Mouse (Mus musculus): ENCODE data around the gene A930033H14Rik. TPM values are rescaled to one million over a fixed set of nuclear protein-coding genes. Genes with fewer than 3 reads are reported as not detected.

A930033H14Rik gene
- polyA plus RNA-seq, 1 experiment = 1.9 TPM

- H3K79me2 ChIP-seq (ENCODE audit: control insufficient read depth, insufficient read depth) = peaks cover 15% of the 10 kb centered on the region
- no peaks in the 10 kb centered on the region for H3K27me3 ChIP-seq (ENCODE audit: control insufficient read depth, insufficient read depth, insufficient read length)
- H3K4me2 ChIP-seq (ENCODE audit: low read depth) = no peak overlapping the region
- H3ac ChIP-seq (ENCODE audit: control insufficient read depth, insufficient read length) = no peak overlapping the region
- no peak for TF ChIP-seq TCF3 (IDR thresholded peaks at IDR 0.05; ENCODE audit: insufficient read length, low read depth)
- no peak for TF ChIP-seq MAX (IDR thresholded peaks at IDR 0.05; ENCODE audit: low read depth)
- TF ChIP-seq E2F4 (IDR thresholded peaks at IDR 0.05; ENCODE audit: insufficient read depth) = no peak
- no peak for TF ChIP-seq POLR2AphosphoS2 (IDR thresholded peaks at IDR 0.05; ENCODE audit: insufficient read length, low read depth)
- TF ChIP-seq MYOD1 (IDR thresholded peaks at IDR 0.05; ENCODE audit: control insufficient read depth in 1 of 3, insufficient read length in 2 of 3, low read depth in 2 of 3) = no peak
- TF ChIP-seq POLR2A (IDR thresholded peaks at IDR 0.05; ENCODE audit: insufficient read length, low read depth) = no peak
- no peak for TF ChIP-seq SRF (IDR thresholded peaks at IDR 0.05; ENCODE audit: control insufficient read depth, insufficient read length, low read depth)
- no peak for TF ChIP-seq MYOG (IDR thresholded peaks at IDR 0.05; ENCODE audit: control insufficient read depth in 1 of 3, insufficient read depth in 1 of 3, insufficient read length in 2 of 3, low read depth in 2 of 3)
- no peak for TF ChIP-seq REST (IDR thresholded peaks at IDR 0.05; ENCODE audit: insufficient read depth, insufficient read length)
- TF ChIP-seq TCF12 (IDR thresholded peaks at IDR 0.05; ENCODE audit: insufficient read depth, poor library complexity, severe bottlenecking) = no peak
- no peak for TF ChIP-seq USF1 (IDR thresholded peaks at IDR 0.05; ENCODE audit: low read depth)
- TF ChIP-seq CEBPB (IDR thresholded peaks at IDR 0.05; ENCODE audit: insufficient read depth, poor library complexity, severe bottlenecking) = no peak
- H3K36me3 ChIP-seq (ENCODE audit: control insufficient read depth, insufficient read depth) = no peaks in the 10 kb centered on the region
- H3K4me3 ChIP-seq = no peak overlapping the region
Measured at GRCm38 (mm10) chr10:69210006-69210405, 2.9 kb downstream of the A930033H14Rik start.

GRCm38 (mm10) chr10:69208705-69209104 lies 4.2 kb downstream of the A930033H14Rik start:
- Histone ChIP-seq H3K36me3 (ENCODE audit: control insufficient read depth, insufficient read depth) (no peaks in the 10 kb centered on the region), H3K27me3 (ENCODE audit: control insufficient read depth, insufficient read depth, insufficient read length) (no peaks in the 10 kb centered on the region), H3K79me2 (ENCODE audit: control insufficient read depth, insufficient read depth) (peaks cover 15% of the 10 kb centered on the region), H3ac (ENCODE audit: control insufficient read depth, insufficient read length) (no peak overlapping the region), H3K4me3 (no peak overlapping the region), H3K4me2 (ENCODE audit: low read depth) (no peak overlapping the region)
- no peak for TF ChIP-seq E2F4 (IDR thresholded peaks at IDR 0.05; ENCODE audit: insufficient read depth)
- TF ChIP-seq SRF (IDR thresholded peaks at IDR 0.05; ENCODE audit: control insufficient read depth, insufficient read length, low read depth) = no peak
- TF ChIP-seq POLR2AphosphoS2 (IDR thresholded peaks at IDR 0.05; ENCODE audit: insufficient read length, low read depth) = no peak
- TF ChIP-seq TCF3 (IDR thresholded peaks at IDR 0.05; ENCODE audit: insufficient read length, low read depth) = no peak
- TF ChIP-seq TCF12 (IDR thresholded peaks at IDR 0.05; ENCODE audit: insufficient read depth, poor library complexity, severe bottlenecking) = no peak
- no peak for TF ChIP-seq MYOG (IDR thresholded peaks at IDR 0.05; ENCODE audit: control insufficient read depth in 1 of 3, insufficient read depth in 1 of 3, insufficient read length in 2 of 3, low read depth in 2 of 3)
- TF ChIP-seq REST (IDR thresholded peaks at IDR 0.05; ENCODE audit: insufficient read depth, insufficient read length) = no peak
- no peak for TF ChIP-seq MAX (IDR thresholded peaks at IDR 0.05; ENCODE audit: low read depth)
- TF ChIP-seq MYOD1 (IDR thresholded peaks at IDR 0.05; ENCODE audit: control insufficient read depth in 1 of 3, insufficient read length in 2 of 3, low read depth in 2 of 3) = no peak
- TF ChIP-seq POLR2A (IDR thresholded peaks at IDR 0.05; ENCODE audit: insufficient read length, low read depth) = no peak
- TF ChIP-seq CEBPB (IDR thresholded peaks at IDR 0.05; ENCODE audit: insufficient read depth, poor library complexity, severe bottlenecking) = no peak
- no peak for TF ChIP-seq USF1 (IDR thresholded peaks at IDR 0.05; ENCODE audit: low read depth)

- H3K4me3 ChIP-seq = no peak overlapping the region
- H3ac ChIP-seq (ENCODE audit: control insufficient read depth, insufficient read length) = no peak overlapping the region
- peaks cover 15% of the 10 kb centered on the region for H3K79me2 ChIP-seq (ENCODE audit: control insufficient read depth, insufficient read depth)
- TF ChIP-seq REST (IDR thresholded peaks at IDR 0.05; ENCODE audit: insufficient read depth, insufficient read length) = no peak
- no peak for TF ChIP-seq E2F4 (IDR thresholded peaks at IDR 0.05; ENCODE audit: insufficient read depth)
- TF ChIP-seq POLR2AphosphoS2 (IDR thresholded peaks at IDR 0.05; ENCODE audit: insufficient read length, low read depth) = peak; percentile 85
- peak; percentile 94 to 98 (median 97) for TF ChIP-seq MYOD1 (IDR thresholded peaks at IDR 0.05; ENCODE audit: control insufficient read depth in 1 of 3, insufficient read length in 2 of 3, low read depth in 2 of 3)
- peak; percentile 89 to 98 (median 93) for TF ChIP-seq MYOG (IDR thresholded peaks at IDR 0.05; ENCODE audit: control insufficient read depth in 1 of 3, insufficient read depth in 1 of 3, insufficient read length in 2 of 3, low read depth in 2 of 3)
- TF ChIP-seq USF1 (IDR thresholded peaks at IDR 0.05; ENCODE audit: low read depth) = peak; percentile 51
- TF ChIP-seq TCF12 (IDR thresholded peaks at IDR 0.05; ENCODE audit: insufficient read depth, poor library complexity, severe bottlenecking) = peak; percentile 96
- no peak for TF ChIP-seq POLR2A (IDR thresholded peaks at IDR 0.05; ENCODE audit: insufficient read length, low read depth)
- TF ChIP-seq MAX (IDR thresholded peaks at IDR 0.05; ENCODE audit: low read depth) = no peak
- peak; percentile 93 for TF ChIP-seq TCF3 (IDR thresholded peaks at IDR 0.05; ENCODE audit: insufficient read length, low read depth)
- no peak for TF ChIP-seq SRF (IDR thresholded peaks at IDR 0.05; ENCODE audit: control insufficient read depth, insufficient read length, low read depth)
- TF ChIP-seq CEBPB (IDR thresholded peaks at IDR 0.05; ENCODE audit: insufficient read depth, poor library complexity, severe bottlenecking) = peak; percentile 53; the same call in 1 of the 2 replicates
- H3K27me3 ChIP-seq (ENCODE audit: control insufficient read depth, insufficient read depth, insufficient read length) = no peaks in the 10 kb centered on the region
- peak overlapping the region; percentile 64 for H3K4me2 ChIP-seq (ENCODE audit: low read depth)
- H3K36me3 ChIP-seq (ENCODE audit: control insufficient read depth, insufficient read depth) = no peaks in the 10 kb centered on the region
Measured at GRCm38 (mm10) chr10:69207981-69208630, 4.8 kb downstream of the A930033H14Rik start.

- no peaks in the 10 kb centered on the region for H3K27me3 ChIP-seq (ENCODE audit: control insufficient read depth, insufficient read depth, insufficient read length)
- TF ChIP-seq MYOG (IDR thresholded peaks at IDR 0.05; ENCODE audit: control insufficient read depth in 1 of 3, insufficient read depth in 1 of 3, insufficient read length in 2 of 3, low read depth in 2 of 3) = no peak
- no peak for TF ChIP-seq CEBPB (IDR thresholded peaks at IDR 0.05; ENCODE audit: insufficient read depth, poor library complexity, severe bottlenecking)
- no peak for TF ChIP-seq POLR2A (IDR thresholded peaks at IDR 0.05; ENCODE audit: insufficient read length, low read depth)
- TF ChIP-seq E2F4 (IDR thresholded peaks at IDR 0.05; ENCODE audit: insufficient read depth) = no peak
- TF ChIP-seq POLR2AphosphoS2 (IDR thresholded peaks at IDR 0.05; ENCODE audit: insufficient read length, low read depth) = no peak
- no peak for TF ChIP-seq USF1 (IDR thresholded peaks at IDR 0.05; ENCODE audit: low read depth)
- no peak for TF ChIP-seq MAX (IDR thresholded peaks at IDR 0.05; ENCODE audit: low read depth)
- TF ChIP-seq TCF12 (IDR thresholded peaks at IDR 0.05; ENCODE audit: insufficient read depth, poor library complexity, severe bottlenecking) = no peak
- TF ChIP-seq TCF3 (IDR thresholded peaks at IDR 0.05; ENCODE audit: insufficient read length, low read depth) = no peak
- TF ChIP-seq SRF (IDR thresholded peaks at IDR 0.05; ENCODE audit: control insufficient read depth, insufficient read length, low read depth) = no peak
- TF ChIP-seq REST (IDR thresholded peaks at IDR 0.05; ENCODE audit: insufficient read depth, insufficient read length) = no peak
- no peak for TF ChIP-seq MYOD1 (IDR thresholded peaks at IDR 0.05; ENCODE audit: control insufficient read depth in 1 of 3, insufficient read length in 2 of 3, low read depth in 2 of 3)
- no peak overlapping the region for H3ac ChIP-seq (ENCODE audit: control insufficient read depth, insufficient read length)
- no peaks in the 10 kb centered on the region for H3K36me3 ChIP-seq (ENCODE audit: control insufficient read depth, insufficient read depth)
- H3K79me2 ChIP-seq (ENCODE audit: control insufficient read depth, insufficient read depth) = peaks cover 15% of the 10 kb centered on the region
- H3K4me2 ChIP-seq (ENCODE audit: low read depth) = peak overlapping the region; percentile 64
- no peak overlapping the region for H3K4me3 ChIP-seq
Measured at GRCm38 (mm10) chr10:69207481-69207880, 5.4 kb downstream of the A930033H14Rik start.

All from myocyte (in vitro differentiated cells).